ENCODE assay signal across 38 mouse cellular contexts in the genomic region with DNA sequence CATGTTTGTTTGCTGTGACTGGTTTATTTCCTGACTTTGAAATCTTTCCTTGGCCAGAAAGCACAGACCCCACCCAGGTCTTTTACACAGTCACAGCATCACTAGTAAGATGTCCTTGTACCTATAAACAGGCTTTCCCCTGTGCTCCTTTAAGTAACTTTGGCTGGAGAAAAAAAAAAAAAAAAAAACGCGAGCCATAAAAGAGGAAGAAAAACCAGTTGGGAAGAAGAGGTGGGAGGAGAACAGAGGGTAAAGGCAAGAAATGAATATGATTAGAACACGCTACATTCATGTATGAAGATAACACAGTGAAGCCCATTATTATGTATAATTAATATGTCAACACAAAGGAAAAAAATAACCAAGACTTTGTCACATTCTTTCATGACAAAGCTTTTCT. TPM values are rescaled to one million over a fixed set of nuclear protein-coding genes. Genes with fewer than 3 reads are reported as not detected.
"Had no signal": no experiment of that assay in that cellular context is flagged by ENCODE, and none has a peak within 500 bp of the region (broad histone marks: within the 10 kb centered on the region; RNA-seq: fewer than 3 reads in every experiment).

No protein-coding gene starts in this region.

- H3K27me3 ChIP-seq: heart, embryonic 12.5 days; hindbrain, embryonic 12.5 days; hindbrain, embryonic 15.5 days; kidney, embryonic 15.5 days; limb, embryonic 13.5 days; limb, embryonic 15.5 days; liver, embryonic 12.5 days had no signal

- H3K4me1 ChIP-seq: hindbrain, embryonic 12.5 days; hindbrain, embryonic 15.5 days; kidney, embryonic 15.5 days; liver, embryonic 12.5 days had no signal

- H3K36me3 ChIP-seq: limb, embryonic 15.5 days had no signal

- H3K9me3 ChIP-seq: hindbrain, embryonic 15.5 days; limb, embryonic 15.5 days; liver, embryonic 12.5 days had no signal

- DNase-seq: gastrocnemius, adult 2 months; gastrocnemius, postnatal 10 days; gastrocnemius, postnatal 25 days; heart, adult 18-20 months; heart, postnatal 10 days; heart, postnatal 4 days; kidney, adult 11 months; kidney, adult 2 months; kidney, adult 9 months; kidney, postnatal 14 days; kidney, postnatal 36 days; layer of hippocampus, adult 9-11 months; layer of hippocampus, postnatal 36 days; left cerebral cortex, postnatal 4 days had no signal

- H3K4me3 ChIP-seq: gastrocnemius, adult 2 months; heart, embryonic 10.5 days; heart, embryonic 12.5 days; hindbrain, embryonic 10.5 days; hindbrain, embryonic 12.5 days; hindbrain, embryonic 15.5 days; kidney, embryonic 15.5 days; limb, embryonic 13.5 days; limb, embryonic 15.5 days; liver, embryonic 12.5 days had no signal

- H3K4me2 ChIP-seq: heart, embryonic 12.5 days; hindbrain, embryonic 12.5 days; hindbrain, embryonic 15.5 days; kidney, embryonic 15.5 days; limb, embryonic 13.5 days; limb, embryonic 15.5 days; liver, embryonic 12.5 days had no signal

- ATAC-seq: hindbrain, postnatal 0 days; intestine, embryonic 16.5 days; liver, embryonic 12.5 days had no signal

- H3K27ac ChIP-seq: gastrocnemius, adult 2 months; heart, embryonic 10.5 days; hindbrain, embryonic 10.5 days; hindbrain, embryonic 12.5 days; hindbrain, embryonic 15.5 days; hindbrain, postnatal 0 days; kidney, embryonic 15.5 days; kidney, postnatal 0 days; limb, embryonic 13.5 days; limb, embryonic 15.5 days; liver, embryonic 12.5 days; liver, embryonic 14.5 days had no signal

- H3K9ac ChIP-seq: heart, embryonic 12.5 days; hindbrain, embryonic 12.5 days; hindbrain, embryonic 15.5 days; kidney, embryonic 15.5 days; limb, embryonic 13.5 days; limb, embryonic 15.5 days; liver, embryonic 12.5 days; liver, embryonic 14.5 days had no signal

RNA-seq across cellular contexts. Expression of gene Hgd, which starts 4.6 kb away (rescaled TPM):
- total RNA-seq: gastrocnemius, adult 2 months; gastrocnemius, postnatal 25 days; granulocyte monocyte progenitor cell, adult 5-6 weeks; heart, adult 18-20 months; heart, adult 8-10 months; heart, postnatal 25 days; hindbrain, postnatal 0 days; layer of hippocampus, adult 18-20 months; layer of hippocampus, postnatal 14 days; layer of hippocampus, postnatal 36 days; left cerebral cortex, adult 18-20 months; left cerebral cortex, adult 8-10 months; left cerebral cortex, postnatal 10 days; left cerebral cortex, postnatal 25 days; left cerebral cortex, postnatal 4 days had no signal
- polyA plus RNA-seq: hindbrain, embryonic 10.5 days; hindbrain, embryonic 12.5 days; large intestine, adult 2 months; limb, embryonic 11.5 days had no signal
